Mouse (Mus musculus): ENCODE measurements around the gene Dach1. TPM values are rescaled to one million over a fixed set of nuclear protein-coding genes. Genes with fewer than 3 reads are reported as not detected.

The Dach1 gene
- 23.0 and 24.8 TPM in 2 replicates for polyA plus RNA-seq (2014; fragmentation: Nextera tagmentation; extraction: Ambion mirVana)

DNA sequence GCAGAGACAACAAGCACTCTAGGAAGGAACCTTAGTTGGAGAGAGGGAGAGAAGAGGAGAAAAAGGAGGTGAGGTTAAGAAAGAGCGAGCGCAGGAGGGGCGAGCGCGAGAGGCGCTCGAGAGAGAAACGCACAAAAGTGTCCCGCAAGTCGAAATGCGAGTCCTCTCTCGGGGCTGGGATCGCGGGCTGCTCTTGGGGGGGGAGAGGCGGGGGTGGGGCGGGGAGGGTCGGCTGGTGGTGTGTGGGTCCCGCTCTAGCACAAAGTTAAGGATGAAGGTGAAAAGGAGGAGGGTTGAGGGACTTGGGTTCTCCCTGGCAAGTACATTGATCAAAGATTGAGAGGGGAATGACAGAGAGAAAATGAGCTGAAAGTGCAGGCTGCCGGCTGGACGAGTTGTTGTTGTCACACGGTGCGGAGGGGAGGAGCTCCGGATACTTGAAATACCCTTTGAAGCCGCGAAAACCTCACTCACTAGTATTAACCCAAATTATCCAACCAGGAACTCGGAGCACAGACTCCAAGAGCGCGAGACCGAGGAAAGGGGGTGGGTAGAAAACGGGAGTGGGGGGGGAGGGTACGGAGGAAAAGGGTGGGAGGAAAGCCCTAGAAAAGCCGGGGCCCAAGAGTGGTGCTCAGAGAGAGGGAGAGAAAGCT, at the start of gene Dach1:
Dach1 (minus strand) TSS at position 345 of the 656 bp plus-strand sequence.
- H3K9me3 ChIP-seq (ENCODE audit: control insufficient read depth, low read length) = no peaks in the 10 kb centered on the region
- H3K27me3 ChIP-seq (ENCODE audit: control insufficient read depth, insufficient read depth, low read length) = no peaks in the 10 kb centered on the region
- no peaks in the 10 kb centered on the region for H3K36me3 ChIP-seq (ENCODE audit: control insufficient read depth, insufficient read depth, low read length)
- H3K4me1 ChIP-seq (ENCODE audit: control insufficient read depth, insufficient read depth, low read length) = peaks cover 3% of the 10 kb centered on the region; the same call in 1 of the 2 replicates
- H3K27ac ChIP-seq (ENCODE audit: low read depth, low read length) = peak within 1 kb of the TSS; percentile 88
- WGBS = under 1% methylated on average over 32 of the region's 32 CpGs
- peak within 1 kb of the TSS; percentile 58 for H3K4me2 ChIP-seq (ENCODE audit: low read depth, low read length)
- H3K9ac ChIP-seq (replicated peaks; ENCODE audit: low read depth, low read length) = peak within 1 kb of the TSS; percentile 74
- ATAC-seq (ENCODE audit: low read depth) = peak; percentile 75
- peak within 1 kb of the TSS; percentile 88 for H3K4me3 ChIP-seq (ENCODE audit: low read depth, low read length)

DNA sequence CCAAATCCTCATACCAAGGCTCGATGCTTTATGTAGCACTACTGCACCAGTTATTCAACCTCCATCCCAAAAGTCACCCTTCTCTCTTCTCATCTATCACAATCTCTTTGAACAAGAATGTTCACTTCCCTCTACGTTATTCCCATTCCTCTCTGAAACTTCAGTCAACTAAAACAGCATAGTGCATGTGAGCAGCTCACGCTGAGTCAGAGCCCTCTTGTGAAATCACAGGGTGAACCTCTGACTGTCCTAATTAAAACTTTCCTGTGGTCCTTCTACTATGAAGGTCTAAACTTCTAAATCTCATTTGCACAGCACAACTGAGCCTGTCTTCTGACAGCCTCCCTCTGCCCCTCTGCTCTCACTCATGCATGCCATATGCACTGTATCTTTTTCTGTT, 30.5 kb upstream of the Dach1 start:
- H3K27me3 ChIP-seq (ENCODE audit: control insufficient read depth, insufficient read depth, low read length) = no peaks in the 10 kb centered on the region
- no peaks in the 10 kb centered on the region for H3K36me3 ChIP-seq (ENCODE audit: control insufficient read depth, insufficient read depth, low read length)
- H3K4me1 ChIP-seq (ENCODE audit: control insufficient read depth, insufficient read depth, low read length) = no peaks in the 10 kb centered on the region
- H3K9ac ChIP-seq (replicated peaks; ENCODE audit: low read depth, low read length) = no peak overlapping the region
- no peak overlapping the region for H3K4me2 ChIP-seq (ENCODE audit: low read depth, low read length)
- WGBS = 88% methylated on average over 3 of the region's 3 CpGs
- no peak overlapping the region for H3K4me3 ChIP-seq (ENCODE audit: low read depth, low read length)
- H3K27ac ChIP-seq (ENCODE audit: low read depth, low read length) = no peak overlapping the region
- no peaks in the 10 kb centered on the region for H3K9me3 ChIP-seq (ENCODE audit: control insufficient read depth, low read length)
- no peak for ATAC-seq (ENCODE audit: low read depth)

DNA sequence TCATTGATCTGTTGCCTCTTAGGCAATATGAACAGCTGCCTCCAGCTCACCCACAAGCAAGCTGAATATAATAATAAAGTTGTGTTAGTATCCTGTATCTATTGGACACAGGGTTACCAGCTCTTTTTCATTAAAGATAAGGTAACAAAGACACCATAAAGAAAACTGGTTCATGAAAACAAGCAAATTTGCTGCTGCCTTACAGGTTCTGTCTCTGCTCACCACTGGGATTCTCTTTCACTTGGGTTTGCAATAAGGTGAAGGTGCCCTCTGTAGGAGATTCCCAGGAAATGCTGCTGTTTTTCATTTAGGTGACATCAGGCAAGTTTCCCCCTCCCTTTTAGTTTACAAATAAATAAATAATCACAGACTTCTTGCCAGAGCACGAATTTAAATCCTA, 12.0 kb upstream of the Dach1 start:
- no peaks in the 10 kb centered on the region for H3K4me1 ChIP-seq (ENCODE audit: control insufficient read depth, insufficient read depth, low read length)
- ATAC-seq (ENCODE audit: low read depth) = peak; percentile 61; the same call in 1 of the 2 replicates
- whole genome bisulfite sequencing = 2% methylated on average over 1 of the region's 1 CpGs
- no peaks in the 10 kb centered on the region for H3K27me3 ChIP-seq (ENCODE audit: control insufficient read depth, insufficient read depth, low read length)
- no peak overlapping the region for H3K27ac ChIP-seq (ENCODE audit: low read depth, low read length)
- no peak overlapping the region for H3K4me3 ChIP-seq (ENCODE audit: low read depth, low read length)
- no peaks in the 10 kb centered on the region for H3K9me3 ChIP-seq (ENCODE audit: control insufficient read depth, low read length)
- no peaks in the 10 kb centered on the region for H3K36me3 ChIP-seq (ENCODE audit: control insufficient read depth, insufficient read depth, low read length)
- no peak overlapping the region for H3K9ac ChIP-seq (replicated peaks; ENCODE audit: low read depth, low read length)
- H3K4me2 ChIP-seq (ENCODE audit: low read depth, low read length) = no peak overlapping the region

DNA sequence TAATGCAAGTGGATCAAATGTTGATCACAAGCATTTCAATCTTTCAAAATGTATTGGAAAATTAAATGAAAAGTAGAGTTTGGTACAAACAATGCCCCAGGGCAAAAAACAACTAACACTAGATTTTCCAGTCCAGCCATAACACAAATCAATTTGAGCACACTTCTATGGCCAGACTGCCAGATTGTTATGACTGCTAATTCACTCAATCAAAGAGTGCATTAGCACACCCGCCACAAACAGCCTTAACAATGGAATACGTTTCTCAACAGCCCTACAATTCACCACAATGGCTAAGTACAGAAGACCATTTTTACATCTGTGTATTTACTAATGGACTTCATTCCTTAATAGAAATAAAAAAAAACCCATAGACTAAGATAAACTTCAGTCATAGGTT, 4.3 kb upstream of the Dach1 start:
- H3K4me2 ChIP-seq (ENCODE audit: low read depth, low read length) = no peak overlapping the region
- no peaks in the 10 kb centered on the region for H3K36me3 ChIP-seq (ENCODE audit: control insufficient read depth, insufficient read depth, low read length)
- no peak overlapping the region for H3K9ac ChIP-seq (replicated peaks; ENCODE audit: low read depth, low read length)
- H3K27ac ChIP-seq (ENCODE audit: low read depth, low read length) = no peak overlapping the region
- no peaks in the 10 kb centered on the region for H3K27me3 ChIP-seq (ENCODE audit: control insufficient read depth, insufficient read depth, low read length)
- H3K4me1 ChIP-seq (ENCODE audit: control insufficient read depth, insufficient read depth, low read length) = peaks cover 3% of the 10 kb centered on the region; the same call in 1 of the 2 replicates
- no peak for ATAC-seq (ENCODE audit: low read depth)
- 22% methylated on average over 2 of the region's 2 CpGs for WGBS
- H3K4me3 ChIP-seq (ENCODE audit: low read depth, low read length) = no peak overlapping the region
- H3K9me3 ChIP-seq (ENCODE audit: control insufficient read depth, low read length) = no peaks in the 10 kb centered on the region

DNA sequence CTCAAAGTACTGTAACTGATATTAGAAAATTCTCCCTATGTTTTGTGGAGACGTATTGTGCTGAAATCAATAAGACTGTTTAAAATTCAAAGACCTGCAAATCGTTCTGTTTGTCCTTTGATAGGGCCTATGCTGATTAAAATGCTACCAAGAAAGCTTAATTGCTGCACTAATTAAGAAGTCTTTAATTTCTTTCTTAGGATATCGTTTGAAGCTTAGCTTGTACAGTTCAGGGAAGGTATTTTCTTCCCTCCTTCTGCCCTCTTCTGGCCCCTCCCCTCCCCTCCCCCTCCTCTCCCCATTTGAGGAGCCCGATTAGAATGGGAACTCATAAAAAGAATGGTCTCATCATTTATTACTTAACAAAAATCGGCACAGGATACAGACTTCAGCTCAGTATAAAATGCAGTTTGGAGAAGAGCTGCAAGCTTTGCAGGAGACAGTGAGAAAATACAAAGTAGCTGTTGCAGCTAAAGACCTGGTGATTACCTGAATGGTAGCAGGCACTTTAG, 2.9 kb upstream of the Dach1 start:
- H3K9me3 ChIP-seq (ENCODE audit: control insufficient read depth, low read length) = no peaks in the 10 kb centered on the region
- H3K4me3 ChIP-seq (ENCODE audit: low read depth, low read length) = no peak overlapping the region
- ATAC-seq (ENCODE audit: low read depth) = no peak
- H3K4me1 ChIP-seq (ENCODE audit: control insufficient read depth, insufficient read depth, low read length) = peaks cover 3% of the 10 kb centered on the region; the same call in 1 of the 2 replicates
- no peak overlapping the region for H3K9ac ChIP-seq (replicated peaks; ENCODE audit: low read depth, low read length)
- no peak overlapping the region for H3K27ac ChIP-seq (ENCODE audit: low read depth, low read length)
- H3K27me3 ChIP-seq (ENCODE audit: control insufficient read depth, insufficient read depth, low read length) = no peaks in the 10 kb centered on the region
- 5% methylated on average over 5 of the region's 5 CpGs for WGBS
- H3K4me2 ChIP-seq (ENCODE audit: low read depth, low read length) = peak overlapping the region; percentile 2; the same call in 1 of the 2 replicates
- H3K36me3 ChIP-seq (ENCODE audit: control insufficient read depth, insufficient read depth, low read length) = no peaks in the 10 kb centered on the region

DNA sequence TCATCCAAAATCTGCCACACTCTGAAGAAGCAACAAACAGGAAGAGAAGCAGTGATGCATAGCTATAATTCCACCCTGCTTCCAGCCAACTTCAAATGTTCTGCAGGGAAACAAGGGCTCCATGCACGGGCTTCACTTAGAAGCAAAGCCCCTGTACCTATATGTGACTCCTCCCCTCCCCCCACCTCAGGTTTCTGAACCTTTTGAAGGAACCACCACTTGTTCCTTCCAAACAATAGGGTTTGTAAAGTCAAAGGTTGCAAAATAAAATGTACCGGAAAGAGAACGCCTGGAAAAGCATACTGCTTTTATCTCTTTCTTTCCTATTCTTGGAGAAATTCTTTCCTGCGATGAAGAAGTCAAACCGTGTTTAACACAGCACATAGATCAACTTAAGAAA, 2.3 kb upstream of the Dach1 start:
- Histone ChIP-seq H3K36me3 (ENCODE audit: control insufficient read depth, insufficient read depth, low read length) (no peaks in the 10 kb centered on the region), H3K4me1 (ENCODE audit: control insufficient read depth, insufficient read depth, low read length) (peaks cover 3% of the 10 kb centered on the region; the same call in 1 of the 2 replicates), H3K9ac (replicated peaks; ENCODE audit: low read depth, low read length) (no peak overlapping the region), H3K4me3 (ENCODE audit: low read depth, low read length) (no peak overlapping the region), H3K27ac (ENCODE audit: low read depth, low read length) (no peak overlapping the region), H3K9me3 (ENCODE audit: control insufficient read depth, low read length) (no peaks in the 10 kb centered on the region), H3K4me2 (ENCODE audit: low read depth, low read length) (peak overlapping the region; percentile 2), H3K27me3 (ENCODE audit: control insufficient read depth, insufficient read depth, low read length) (no peaks in the 10 kb centered on the region)
- ATAC-seq (ENCODE audit: low read depth) = no peak
- WGBS = 5% methylated on average over 5 of the region's 5 CpGs

DNA sequence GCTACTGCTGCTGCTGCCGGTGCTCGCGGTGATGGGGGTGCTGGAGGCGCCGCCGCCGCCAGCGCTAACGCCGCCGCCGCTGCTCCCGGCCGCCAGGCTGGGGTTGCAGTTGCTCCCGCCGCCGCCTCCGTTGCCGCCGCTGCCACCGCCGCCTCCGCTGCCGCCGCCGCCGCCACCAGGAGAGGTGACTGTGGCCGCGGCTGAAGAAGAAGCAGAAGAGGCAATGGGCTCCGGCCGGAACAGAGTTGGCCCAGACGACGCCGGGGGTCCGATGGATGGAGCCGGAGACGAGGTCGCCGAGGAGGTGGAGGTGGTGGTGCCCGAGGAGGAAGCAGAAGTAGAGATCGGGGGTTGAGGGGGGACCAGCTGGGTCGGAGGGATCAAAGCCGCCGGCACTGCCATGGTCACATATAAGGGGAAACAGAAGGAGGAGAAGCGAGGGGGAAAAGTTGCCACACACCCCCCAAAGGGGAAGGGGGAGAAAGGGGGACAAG, 610 bp downstream of the Dach1 start:
- under 1% methylated on average over 43 of the region's 45 CpGs for WGBS
- ATAC-seq (ENCODE audit: low read depth) = peak; percentile 19
- Histone ChIP-seq H3K27ac (ENCODE audit: low read depth, low read length) (peak overlapping the region; percentile 88), H3K9me3 (ENCODE audit: control insufficient read depth, low read length) (no peaks in the 10 kb centered on the region), H3K9ac (replicated peaks; ENCODE audit: low read depth, low read length) (peak overlapping the region; percentile 74), H3K36me3 (ENCODE audit: control insufficient read depth, insufficient read depth, low read length) (no peaks in the 10 kb centered on the region), H3K4me1 (ENCODE audit: control insufficient read depth, insufficient read depth, low read length) (peaks cover 3% of the 10 kb centered on the region; the same call in 1 of the 2 replicates), H3K4me3 (ENCODE audit: low read depth, low read length) (peak overlapping the region; percentile 88), H3K27me3 (ENCODE audit: control insufficient read depth, insufficient read depth, low read length) (no peaks in the 10 kb centered on the region), H3K4me2 (ENCODE audit: low read depth, low read length) (peak overlapping the region; percentile 58)

DNA sequence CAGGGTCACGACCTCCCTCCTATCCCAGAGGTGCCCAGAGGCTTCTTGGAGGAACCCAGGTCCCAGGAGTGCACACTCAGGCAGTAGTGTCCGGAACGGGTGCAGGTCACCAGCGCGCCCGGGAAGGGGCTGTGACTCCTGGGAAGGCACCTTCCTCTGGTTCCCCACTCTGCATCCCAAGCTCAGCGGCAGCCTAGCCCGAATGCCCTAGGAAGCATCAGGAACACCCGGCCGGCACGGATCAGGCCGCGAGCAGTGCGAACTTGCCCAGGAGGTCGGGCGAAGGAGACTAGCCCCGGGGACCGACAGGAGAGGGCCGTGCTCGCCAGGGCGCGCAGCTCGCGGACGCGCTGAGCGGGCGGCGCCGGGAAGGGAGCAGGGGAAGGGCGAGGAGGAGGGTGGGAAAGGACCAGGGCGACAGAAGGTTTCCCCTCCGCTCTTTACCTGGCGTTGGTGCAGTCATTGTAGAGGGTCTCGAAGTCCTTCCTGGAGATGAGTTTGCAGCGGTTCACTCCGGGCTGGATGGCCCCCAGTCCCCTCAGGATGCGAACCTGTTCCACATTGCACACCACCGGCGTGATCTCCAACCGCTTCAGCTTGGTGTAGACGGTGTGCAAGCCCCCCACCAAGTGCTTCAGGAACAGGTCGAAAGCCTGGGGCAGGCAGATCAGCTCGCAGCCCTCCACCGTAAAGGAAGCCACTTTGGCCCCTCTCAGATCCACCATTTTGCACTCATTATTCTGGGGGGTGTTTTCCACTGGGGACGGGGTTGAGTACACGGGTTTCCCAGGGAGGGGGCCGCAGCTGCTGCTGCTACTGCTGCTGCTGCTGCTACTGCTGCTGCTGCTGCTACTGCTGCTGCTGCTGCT, 1.3 kb downstream of the Dach1 start:
- no peaks in the 10 kb centered on the region for H3K36me3 ChIP-seq (ENCODE audit: control insufficient read depth, insufficient read depth, low read length)
- peak overlapping the region; percentile 58 for H3K4me2 ChIP-seq (ENCODE audit: low read depth, low read length)
- no peaks in the 10 kb centered on the region for H3K9me3 ChIP-seq (ENCODE audit: control insufficient read depth, low read length)
- H3K4me3 ChIP-seq (ENCODE audit: low read depth, low read length) = peak overlapping the region; percentile 88
- WGBS = 0% methylated on average over 40 of the region's 48 CpGs
- H3K9ac ChIP-seq (replicated peaks; ENCODE audit: low read depth, low read length) = peak overlapping the region; percentile 74
- H3K27me3 ChIP-seq (ENCODE audit: control insufficient read depth, insufficient read depth, low read length) = no peaks in the 10 kb centered on the region
- H3K27ac ChIP-seq (ENCODE audit: low read depth, low read length) = peak overlapping the region; percentile 88
- H3K4me1 ChIP-seq (ENCODE audit: control insufficient read depth, insufficient read depth, low read length) = peaks cover 3% of the 10 kb centered on the region; the same call in 1 of the 2 replicates
- peak; percentile 65 for ATAC-seq (ENCODE audit: low read depth)
